ENCODE assay signal across 7 mouse cellular contexts in genomic region chr3:89430171-89431159, GRCm38 (mm10). TPM values are rescaled to one million over a fixed set of nuclear protein-coding genes. Genes with fewer than 3 reads are reported as not detected.
DNase-seq lines count a peak whose midpoint lies in the region; ATAC-seq and TF ChIP-seq lines count a peak whose summit lies in the region.

TSS of gene Pygo2 (plus strand) at chr3:89430214.

- TF ChIP-seq POLR2A in small intestine, adult 2 months (IDR thresholded peaks at IDR 0.05; ENCODE audit: low read depth, low read length), result peak; percentile 54

- peak within 1 kb of the TSS; percentile 71 for H3K27ac ChIP-seq in intestine, postnatal 0 days (ENCODE audit: low read depth, low read length)
- H3K27ac ChIP-seq in midbrain, embryonic 12.5 days (replicated peaks), result peak within 1 kb of the TSS; percentile 91
- peak within 1 kb of the TSS; percentile 19; the same call in 1 of the 2 replicates for H3K27ac ChIP-seq in small intestine, adult 2 months (ENCODE audit: insufficient read depth, low read depth, low read length)

- H3K27me3 ChIP-seq in intestine, postnatal 0 days (replicated peaks; ENCODE audit: control insufficient read depth, insufficient read depth, low read length), result no peaks in the 10 kb centered on the region
- H3K27me3 ChIP-seq in midbrain, embryonic 12.5 days, result no peaks in the 10 kb centered on the region
- no peaks in the 10 kb centered on the region for H3K27me3 ChIP-seq in small intestine, adult 2 months (ENCODE audit: control insufficient read depth, insufficient read depth, low read length)

- intact Hi-C loops in left cerebral cortex, postnatal 4 days (cut with DNase I), result no loop called here

- TF ChIP-seq CTCF in intestine, postnatal 0 days (IDR thresholded peaks at IDR 0.05; ENCODE audit: low read depth), result no peak
- TF ChIP-seq CTCF in small intestine, adult 2 months (IDR thresholded peaks at IDR 0.05; ENCODE audit: extremely low read depth, insufficient read length, insufficient replicate concordance, low read depth, low read length), result no peak

- 2% methylated on average over 65 of the region's 68 CpGs for WGBS in intestine, postnatal 0 days
- 2% methylated on average over 67 of the region's 68 CpGs for WGBS in midbrain, embryonic 12.5 days
- 2% methylated on average over 68 of the region's 68 CpGs for WGBS in small intestine, adult 2 months

- DNase-seq in adrenal gland, adult 2 months, result peak; percentile 99
- peak; percentile 93 for DNase-seq in embryo, embryonic 11.5 days (ENCODE audit: low read depth, low spot score)
- DNase-seq in gastrocnemius, postnatal 4 days (ENCODE audit: low spot score in 2 of 2), result peak; percentile 91 to 94
- DNase-seq in left cerebral cortex, postnatal 4 days, result peak; percentile 97

- peak within 1 kb of the TSS; percentile 94 for H3K4me3 ChIP-seq in intestine, postnatal 0 days (ENCODE audit: low read depth, low read length)
- peak within 1 kb of the TSS; percentile 100 for H3K4me3 ChIP-seq in midbrain, embryonic 12.5 days
- H3K4me3 ChIP-seq in small intestine, adult 2 months (ENCODE audit: low read depth, low read length), result peak within 1 kb of the TSS; percentile 84

- H3K9ac ChIP-seq in intestine, postnatal 0 days (ENCODE audit: low read depth, low read length), result peak within 1 kb of the TSS; percentile 91
- peak within 1 kb of the TSS; percentile 99 for H3K9ac ChIP-seq in midbrain, embryonic 12.5 days (replicated peaks)

- H3K4me2 ChIP-seq in intestine, postnatal 0 days (replicated peaks; ENCODE audit: low read depth), result peak within 1 kb of the TSS; percentile 91
- peak within 1 kb of the TSS; percentile 77 for H3K4me2 ChIP-seq in midbrain, embryonic 12.5 days (replicated peaks)

- no peaks in the 10 kb centered on the region for H3K9me3 ChIP-seq in intestine, postnatal 0 days (ENCODE audit: control insufficient read depth)
- no peaks in the 10 kb centered on the region for H3K9me3 ChIP-seq in midbrain, embryonic 12.5 days

- peak; percentile 97 for ATAC-seq in intestine, postnatal 0 days
- ATAC-seq in midbrain, embryonic 12.5 days (ENCODE audit: low FRiP score, low read depth), result peak; percentile 97

- H3K4me1 ChIP-seq in intestine, postnatal 0 days (replicated peaks; ENCODE audit: control insufficient read depth, insufficient read depth, low read length), result 0 out of 2 replicates have a peak, but pooled peaks cover 7% of the 10 kb centered on the region
- H3K4me1 ChIP-seq in midbrain, embryonic 12.5 days, result peaks cover 15% of the 10 kb centered on the region
- H3K4me1 ChIP-seq in small intestine, adult 2 months (ENCODE audit: control insufficient read depth, insufficient read depth, insufficient read length, low read length), result peaks cover 2% of the 10 kb centered on the region

- peaks cover 42% of the 10 kb centered on the region for H3K36me3 ChIP-seq in intestine, postnatal 0 days (ENCODE audit: control insufficient read depth, insufficient read depth)
- peaks cover 32% of the 10 kb centered on the region for H3K36me3 ChIP-seq in midbrain, embryonic 12.5 days
- peaks cover 36% of the 10 kb centered on the region for H3K36me3 ChIP-seq in small intestine, adult 2 months (ENCODE audit: control insufficient read depth, insufficient read depth, low read length)

RNA-seq across cellular contexts. Expression of gene Pygo2, which starts in this region (rescaled TPM):
- total RNA-seq in adrenal gland, adult 2 months (2021), result 10 to 100 TPM; 31.8 to 44.5 TPM
- polyA plus RNA-seq in adrenal gland, adult 2 months (2012; rRNA removed), result 166 and 181 TPM in 2 replicates
- 10 to 100 TPM; 31.9 to 35.0 TPM for total RNA-seq in gastrocnemius, postnatal 4 days (2021)
- 17.1 and 17.5 TPM in 2 replicates for polyA plus RNA-seq in intestine, postnatal 0 days (2015; fragmentation: Nextera tagmentation; extraction: Ambion mirVana)
- total RNA-seq in left cerebral cortex, postnatal 4 days (2021), result 10 to 100 TPM; 53.3 to 60.2 TPM
- polyA plus RNA-seq in midbrain, embryonic 12.5 days (2016; fragmentation: Nextera tagmentation; extraction: Ambion mirVana), result 52.5 and 58.3 TPM in 2 replicates
- polyA plus RNA-seq in small intestine, adult 2 months (2012; rRNA removed), result 61.7 and 87.5 TPM in 2 replicates

Comparison
In these comparisons a context has a peak if more than half of its experiments do, and no peak if none do; other contexts are left out.
1. Peak in every context shown above with its lines: DNase-seq, ATAC-seq, H3K4me3 ChIP-seq and H3K27ac ChIP-seq.
2. H3K27ac ChIP-seq: peak in every context shown above with its lines; median percentile 91 in midbrain, embryonic 12.5 days; 71 in intestine, postnatal 0 days; 19 in small intestine, adult 2 months.